Mouse (Mus musculus) midbrain, embryonic 15.5 days (tissue): ENCODE measurements around the gene Nek8. TPM values are rescaled to one million over a fixed set of nuclear protein-coding genes. Genes with fewer than 3 reads are reported as not detected.
A peak's percentile ranks its signal among the peaks of the same experiment; 100 is the strongest.

Experiments
- ATAC-seq: fragments of 200-750 bp; cut with Nextera tagmentation; replicated peaks from 2 replicates; pipeline ENCODE4 v1.8.0; 2017; ENCODE audit warnings: moderate TSS enrichment
- H3K27ac ChIP-seq: fragments of 300-500 bp; sonication (generic); 2 replicates; pipeline ENCODE4 v1.5.1; 2015; ENCODE audit warnings: mild to moderate bottlenecking, inconsistent platforms
- H3K27me3 ChIP-seq: fragments of 300-500 bp; sonication (generic); replicated peaks from 2 replicates; pipeline ENCODE4 v1.6.1; 2015; ENCODE audit warnings: inconsistent platforms
- H3K36me3 ChIP-seq: fragments of 300-500 bp; sonication (generic); replicated peaks from 2 replicates; pipeline ENCODE4 v1.6.1; 2015; ENCODE audit warnings: inconsistent platforms
- H3K4me1 ChIP-seq: fragments of 300-500 bp; sonication (generic); 2 replicates; pipeline ENCODE4 v1.6.1; 2015; ENCODE audit warnings: inconsistent platforms
- H3K4me2 ChIP-seq: fragments of 300-500 bp; sonication (generic); 2 replicates; pipeline ENCODE4 v1.6.1; 2015; ENCODE audit warnings: inconsistent platforms, mild to moderate bottlenecking, moderate library complexity
- H3K4me3 ChIP-seq: fragments of 300-500 bp; sonication (generic); 2 replicates; pipeline ENCODE4 v1.5.1; 2015; ENCODE audit warnings: mild to moderate bottlenecking, inconsistent platforms
- H3K9ac ChIP-seq: fragments of 300-500 bp; sonication (generic); 2 replicates; pipeline ENCODE4 v1.6.1; 2015; ENCODE audit warnings: mild to moderate bottlenecking, inconsistent platforms
- H3K9me3 ChIP-seq: fragments of 300-500 bp; sonication (generic); 2 replicates; pipeline ENCODE4 v1.6.1; 2016; ENCODE audit warnings: inconsistent platforms
- WGBS: fragments of 180-500 bp; shearing (Covaris S2); methylation state at CpG from one replicate; pipeline ENCODE4 v1.1.7; 2015; ENCODE audit warnings: mixed read lengths; 5-methylcytosine and 5-hydroxymethylcytosine counted together
- polyA plus RNA-seq: library from polyadenylated mRNA; unstranded; fragments of >200 nt; fragmentation: Nextera tagmentation; extraction: Ambion mirVana; gene quantifications from 2 replicates; pipeline ENCODE4 v1.2.1, GENCODE M21; 2015

The Nek8 gene
- polyA plus RNA-seq, 1 experiment from 2014 or later = 6.5 TPM

DNA sequence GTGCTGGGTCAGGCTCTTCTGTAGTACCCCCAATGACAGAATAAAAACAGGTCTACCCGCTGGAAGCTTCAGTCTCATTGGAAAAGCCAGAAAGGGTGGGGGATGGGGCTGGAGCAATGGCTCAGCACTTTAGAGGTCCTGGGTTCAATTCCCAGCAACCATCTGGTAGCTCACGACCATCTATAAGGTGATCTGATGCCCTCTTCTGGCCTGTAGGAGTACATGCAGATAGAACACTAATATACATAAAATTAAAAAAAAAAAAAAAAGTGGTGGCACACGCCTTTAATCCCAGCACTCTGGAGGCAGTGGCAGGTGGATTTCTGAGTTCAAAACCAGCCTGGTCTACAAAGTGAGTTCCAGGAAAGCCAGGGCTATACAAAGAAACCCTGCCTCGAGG lies 5.1 kb downstream of the Nek8 start:
- H3K4me2 ChIP-seq = no peak overlapping the region
- WGBS = 56% methylated on average over 4 of the region's 4 CpGs
- H3K4me3 ChIP-seq = no peak overlapping the region
- no peaks in the 10 kb centered on the region for H3K27me3 ChIP-seq
- peaks cover 5% of the 10 kb centered on the region for H3K4me1 ChIP-seq
- H3K9me3 ChIP-seq = no peaks in the 10 kb centered on the region
- no peak for ATAC-seq
- no peaks in the 10 kb centered on the region for H3K36me3 ChIP-seq
- H3K27ac ChIP-seq = no peak overlapping the region
- H3K9ac ChIP-seq = no peak overlapping the region

DNA sequence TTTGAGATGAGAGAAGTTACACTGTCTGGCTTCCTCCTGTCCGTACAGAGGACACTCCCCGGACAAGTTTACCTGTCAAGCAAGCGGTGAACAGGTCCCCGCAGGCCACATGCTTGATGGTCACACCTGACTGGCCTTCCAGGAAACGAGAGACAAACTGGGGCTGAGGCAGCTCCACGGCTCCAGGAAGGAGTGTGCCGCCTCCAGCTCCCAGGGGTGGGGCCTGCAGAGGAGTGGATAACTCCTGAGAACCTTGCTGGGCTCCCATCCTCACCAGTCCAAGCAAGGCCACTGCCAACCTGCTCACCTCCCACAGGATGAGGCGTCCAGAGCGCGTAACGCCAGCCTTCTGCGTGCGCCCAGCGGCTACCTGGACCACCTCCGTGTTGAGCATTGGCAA lies 6.2 kb downstream of the Nek8 start:
- ATAC-seq = no peak
- Histone ChIP-seq H3K27me3 (no peaks in the 10 kb centered on the region), H3K36me3 (no peaks in the 10 kb centered on the region), H3K9me3 (no peaks in the 10 kb centered on the region), H3K4me3 (no peak overlapping the region), H3K27ac (no peak overlapping the region), H3K4me2 (no peak overlapping the region), H3K9ac (no peak overlapping the region), H3K4me1 (peaks cover 8% of the 10 kb centered on the region)
- WGBS = 91% methylated on average over 15 of the region's 15 CpGs

- no peaks in the 10 kb centered on the region for H3K36me3 ChIP-seq
- H3K9me3 ChIP-seq = no peaks in the 10 kb centered on the region
- H3K27ac ChIP-seq = no peak overlapping the region
- H3K27me3 ChIP-seq = no peaks in the 10 kb centered on the region
- H3K4me2 ChIP-seq = no peak overlapping the region
- peaks cover 9% of the 10 kb centered on the region for H3K4me1 ChIP-seq
- no peak overlapping the region for H3K4me3 ChIP-seq
- no peak overlapping the region for H3K9ac ChIP-seq
- WGBS = 64% methylated on average over 19 of the region's 19 CpGs
- no peak for ATAC-seq
Observed at GRCm38 (mm10) chr11:78168541-78169468, 7.7 kb downstream of the Nek8 start.

- no peaks in the 10 kb centered on the region for H3K9me3 ChIP-seq
Observed at GRCm38 (mm10) chr11:78167257-78167959, 9.1 kb downstream of the Nek8 start.

DNA sequence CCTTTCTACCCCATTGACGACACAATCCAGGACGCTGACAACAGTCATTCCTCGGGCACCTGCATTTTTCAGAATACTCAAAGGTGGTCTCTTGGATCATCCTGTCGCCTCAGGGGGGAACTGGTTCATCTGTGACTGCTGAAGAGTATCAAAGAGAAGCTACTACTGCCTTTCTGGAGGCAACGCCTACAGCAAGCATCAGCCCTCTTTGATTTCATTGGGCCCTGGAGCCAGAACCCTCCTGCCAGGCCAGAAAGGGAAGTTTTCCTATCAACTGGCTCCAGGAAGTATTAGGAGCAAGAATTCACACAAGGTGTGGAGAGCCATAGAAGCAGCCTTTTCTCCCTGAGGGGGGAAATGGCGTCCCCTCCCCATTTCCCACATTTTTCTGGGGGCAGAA lies 9.8 kb downstream of the Nek8 start:
- no peak overlapping the region for H3K4me3 ChIP-seq
- no peak overlapping the region for H3K9ac ChIP-seq
- H3K4me2 ChIP-seq = no peak overlapping the region
- H3K4me1 ChIP-seq = peaks cover 31% of the 10 kb centered on the region
- WGBS = 67% methylated on average over 6 of the region's 6 CpGs
- ATAC-seq = no peak
- H3K27me3 ChIP-seq = no peaks in the 10 kb centered on the region
- no peak overlapping the region for H3K27ac ChIP-seq
- H3K9me3 ChIP-seq = no peaks in the 10 kb centered on the region
- 0 out of 2 replicates have a peak, but pooled peaks cover 3% of the 10 kb centered on the region for H3K36me3 ChIP-seq

More at GRCm38 (mm10) chr11:78167257-78167959, 9.1 kb downstream of the Nek8 start:
- no peaks in the 10 kb centered on the region for H3K27me3 ChIP-seq
- no peak overlapping the region for H3K4me2 ChIP-seq
- no peak overlapping the region for H3K9ac ChIP-seq
- 85% methylated on average over 14 of the region's 14 CpGs for WGBS
- no peak for ATAC-seq
- no peak overlapping the region for H3K27ac ChIP-seq
- no peaks in the 10 kb centered on the region for H3K36me3 ChIP-seq
- H3K4me3 ChIP-seq = no peak overlapping the region
- peaks cover 23% of the 10 kb centered on the region for H3K4me1 ChIP-seq

DNA sequence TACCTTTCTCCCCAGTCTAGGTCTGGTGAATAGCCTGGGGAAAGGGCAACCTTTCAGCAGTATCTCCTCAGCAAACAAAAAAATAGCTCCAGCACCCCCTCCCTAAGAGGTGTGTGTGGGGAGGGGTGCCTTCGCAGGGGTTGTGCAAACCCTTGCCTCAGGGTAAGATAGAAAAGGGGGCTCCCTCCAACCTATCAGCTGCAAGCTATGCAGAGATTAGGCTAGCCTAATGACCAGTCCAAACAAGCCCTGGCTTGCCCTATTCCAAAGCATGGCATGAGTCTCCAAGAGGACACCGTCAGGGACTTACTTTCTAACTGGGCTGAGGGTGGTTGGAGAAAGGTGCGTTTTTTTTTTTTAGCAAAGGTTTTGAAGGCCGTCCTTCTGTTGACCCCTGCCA lies 10.3 kb downstream of the Nek8 start:
- Histone ChIP-seq H3K27ac (peak overlapping the region; percentile 92; the same call in 1 of the 2 replicates), H3K36me3 (peaks cover 5% of the 10 kb centered on the region), H3K4me3 (peak overlapping the region; percentile 69), H3K9ac (peak overlapping the region; percentile 95; the same call in 1 of the 2 replicates), H3K9me3 (no peaks in the 10 kb centered on the region), H3K4me2 (peak overlapping the region; percentile 72), H3K4me1 (peaks cover 32% of the 10 kb centered on the region), H3K27me3 (no peaks in the 10 kb centered on the region)
- ATAC-seq = no peak
- WGBS = 47% methylated on average over 4 of the region's 4 CpGs

DNA sequence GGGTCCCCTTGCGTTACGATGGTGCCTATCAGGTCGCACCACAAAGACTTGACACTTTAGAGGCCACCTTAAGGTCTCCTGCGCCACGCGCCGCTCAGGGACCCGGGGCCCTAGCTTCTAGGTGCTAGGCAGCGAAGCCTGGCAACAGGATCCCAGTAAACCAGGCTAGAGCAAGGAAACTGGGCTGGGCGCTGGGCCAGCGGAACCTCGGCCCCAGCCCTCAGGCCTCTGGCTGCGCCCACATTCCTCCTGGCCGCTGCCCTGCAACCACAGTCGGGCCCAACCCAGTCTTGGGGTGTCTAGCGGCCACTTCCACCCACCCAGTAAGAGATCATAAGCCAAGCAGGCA lies 10.7 kb downstream of the Nek8 start:
- H3K27ac ChIP-seq = peak overlapping the region; percentile 92
- 3% methylated on average over 16 of the region's 16 CpGs for WGBS
- peaks cover 9% of the 10 kb centered on the region for H3K36me3 ChIP-seq
- H3K9me3 ChIP-seq = no peaks in the 10 kb centered on the region
- ATAC-seq = peak; percentile 38
- peaks cover 32% of the 10 kb centered on the region for H3K4me1 ChIP-seq
- peak overlapping the region; percentile 95 for H3K9ac ChIP-seq
- peak overlapping the region; percentile 69 for H3K4me3 ChIP-seq
- H3K27me3 ChIP-seq = no peaks in the 10 kb centered on the region
- H3K4me2 ChIP-seq = peak overlapping the region; percentile 72

- Histone ChIP-seq H3K36me3 (peaks cover 15% of the 10 kb centered on the region), H3K27ac (peak within 1 kb of the TSS; percentile 92), H3K4me3 (peak within 1 kb of the TSS; percentile 69), H3K9ac (peak within 1 kb of the TSS; percentile 95), H3K27me3 (no peaks in the 10 kb centered on the region), H3K4me2 (peak within 1 kb of the TSS; percentile 72), H3K9me3 (no peaks in the 10 kb centered on the region), H3K4me1 (peaks cover 32% of the 10 kb centered on the region)
- peak; percentile 90 for ATAC-seq
- 0% methylated on average over 78 of the region's 78 CpGs for WGBS
Observed at GRCm38 (mm10) chr11:78164924-78165760, 11.3 kb downstream of the Nek8 start, which contains the start of gene Traf4. Gene Traf4 (minus strand): TSS chr11:78165589.

GRCm38 (mm10) chr11:78164604-78164923 lies 11.9 kb downstream of the Nek8 start:
- WGBS = under 1% methylated on average over 14 of the region's 14 CpGs
- Histone ChIP-seq H3K27me3 (no peaks in the 10 kb centered on the region), H3K4me3 (peak overlapping the region; percentile 69), H3K36me3 (peaks cover 15% of the 10 kb centered on the region), H3K4me1 (peaks cover 32% of the 10 kb centered on the region), H3K4me2 (peak overlapping the region; percentile 72), H3K9me3 (no peaks in the 10 kb centered on the region), H3K27ac (peak overlapping the region; percentile 92), H3K9ac (peak overlapping the region; percentile 95)
- peak; percentile 25; the same call in 1 of the 2 replicates for ATAC-seq

- WGBS = under 1% methylated on average over 22 of the region's 22 CpGs
- Histone ChIP-seq H3K4me3 (peak overlapping the region; percentile 69), H3K27ac (peak overlapping the region; percentile 92), H3K27me3 (no peaks in the 10 kb centered on the region), H3K4me1 (peaks cover 33% of the 10 kb centered on the region), H3K9me3 (no peaks in the 10 kb centered on the region), H3K4me2 (peak overlapping the region; percentile 72), H3K9ac (peak overlapping the region; percentile 95), H3K36me3 (peaks cover 15% of the 10 kb centered on the region)
- ATAC-seq = peak; percentile 18
Observed at GRCm38 (mm10) chr11:78163681-78164603, 12.5 kb downstream of the Nek8 start.

GRCm38 (mm10) chr11:78163045-78163444 lies 13.4 kb downstream of the Nek8 start:
- H3K4me1 ChIP-seq = peaks cover 40% of the 10 kb centered on the region
- WGBS = 86% methylated on average over 2 of the region's 2 CpGs

More at GRCm38 (mm10) chr11:78163045-78163444, 13.4 kb downstream of the Nek8 start:
- Histone ChIP-seq H3K27me3 (no peaks in the 10 kb centered on the region), H3K9me3 (no peaks in the 10 kb centered on the region), H3K36me3 (peaks cover 21% of the 10 kb centered on the region), H3K4me3 (peak overlapping the region; percentile 69), H3K27ac (peak overlapping the region; percentile 92), H3K9ac (peak overlapping the region; percentile 95), H3K4me2 (peak overlapping the region; percentile 72)
- no peak for ATAC-seq
